Mouse (Mus musculus): Measurements from ENCODE around the gene Gm28053. TPM values are rescaled to one million over a fixed set of nuclear protein-coding genes. Genes with fewer than 3 reads are reported as not detected.
A peak's percentile ranks its signal among the peaks of the same experiment; 100 is the strongest.
"Not testable (repeated sequence)": the region's sequence is repeated elsewhere in the genome, so short reads cannot be mapped to it uniquely, and the experiment has no call there.

Gm28053 gene
- polyA plus RNA-seq, 1 experiment from 2014 or later = 2.6 TPM

DNA sequence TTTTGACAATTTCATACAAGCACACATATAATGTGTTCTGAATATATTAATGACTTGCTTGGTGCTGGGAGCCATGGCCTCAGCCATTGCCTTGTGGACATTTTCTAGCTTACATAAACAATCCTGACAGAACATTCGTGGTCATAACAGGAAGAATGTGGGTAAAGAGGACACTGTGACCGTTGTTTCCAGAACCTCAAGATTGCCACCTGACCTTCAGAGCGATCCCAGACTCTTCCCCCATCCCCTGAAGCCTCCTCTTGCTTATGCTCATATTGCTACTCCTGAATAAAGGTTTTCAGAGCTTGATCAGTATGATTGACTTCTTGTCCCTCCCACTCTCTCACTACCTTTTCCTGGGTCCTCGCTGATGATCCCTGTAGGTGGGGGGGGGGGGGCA lies 40.0 kb upstream of the Gm28053 start:
- H3K9me3 ChIP-seq (replicated peaks; ENCODE audit: control insufficient read depth, low read length) = no peaks in the 10 kb centered on the region
- no peaks in the 10 kb centered on the region for H3K27me3 ChIP-seq (ENCODE audit: control insufficient read depth, insufficient read depth, low read length)
- 65% methylated on average over 4 of the region's 4 CpGs for whole genome bisulfite sequencing (ENCODE audit: insufficient replicate concordance)
- no peak for ATAC-seq (replicated peaks; ENCODE audit: insufficient number of reproducible peaks, low FRiP score, low TSS enrichment)
- H3K4me3 ChIP-seq (ENCODE audit: low read depth, low read length) = no peak overlapping the region
- H3K4me1 ChIP-seq (ENCODE audit: control insufficient read depth, insufficient read depth, low read length) = no peaks in the 10 kb centered on the region
- no peak overlapping the region for H3K4me2 ChIP-seq
- H3K27ac ChIP-seq (ENCODE audit: low read depth, low read length) = no peak overlapping the region
- no peaks in the 10 kb centered on the region for H3K36me3 ChIP-seq (ENCODE audit: control insufficient read depth, insufficient read depth, low read length)
- H3K9ac ChIP-seq (ENCODE audit: low read depth, low read length) = no peak overlapping the region

GRCm38 (mm10) chr6:48679701-48680100 lies 38.7 kb upstream of the Gm28053 start:
- WGBS (ENCODE audit: insufficient replicate concordance) = 74% methylated on average over 6 of the region's 6 CpGs

GRCm38 (mm10) chr6:48680421-48680820 lies 38.0 kb upstream of the Gm28053 start:
- H3K4me2 ChIP-seq = no peak overlapping the region
- no peak overlapping the region for H3K27ac ChIP-seq (ENCODE audit: low read depth, low read length)
- H3K36me3 ChIP-seq (ENCODE audit: control insufficient read depth, insufficient read depth, low read length) = no peaks in the 10 kb centered on the region
- WGBS (ENCODE audit: insufficient replicate concordance) = 72% methylated on average over 5 of the region's 5 CpGs
- H3K27me3 ChIP-seq (ENCODE audit: control insufficient read depth, insufficient read depth, low read length) = no peaks in the 10 kb centered on the region
- no peak overlapping the region for H3K9ac ChIP-seq (ENCODE audit: low read depth, low read length)
- H3K4me1 ChIP-seq (ENCODE audit: control insufficient read depth, insufficient read depth, low read length) = no peaks in the 10 kb centered on the region
- no peak overlapping the region for H3K4me3 ChIP-seq (ENCODE audit: low read depth, low read length)
- ATAC-seq (replicated peaks; ENCODE audit: insufficient number of reproducible peaks, low FRiP score, low TSS enrichment) = no peak
- H3K9me3 ChIP-seq (replicated peaks; ENCODE audit: control insufficient read depth, low read length) = no peaks in the 10 kb centered on the region

More at GRCm38 (mm10) chr6:48679701-48680100, 38.7 kb upstream of the Gm28053 start:
- Histone ChIP-seq H3K4me2 (no peak overlapping the region), H3K27ac (ENCODE audit: low read depth, low read length) (no peak overlapping the region), H3K4me1 (ENCODE audit: control insufficient read depth, insufficient read depth, low read length) (no peaks in the 10 kb centered on the region), H3K4me3 (ENCODE audit: low read depth, low read length) (no peak overlapping the region), H3K9ac (ENCODE audit: low read depth, low read length) (no peak overlapping the region), H3K27me3 (ENCODE audit: control insufficient read depth, insufficient read depth, low read length) (no peaks in the 10 kb centered on the region), H3K9me3 (replicated peaks; ENCODE audit: control insufficient read depth, low read length) (no peaks in the 10 kb centered on the region), H3K36me3 (ENCODE audit: control insufficient read depth, insufficient read depth, low read length) (no peaks in the 10 kb centered on the region)
- ATAC-seq (replicated peaks; ENCODE audit: insufficient number of reproducible peaks, low FRiP score, low TSS enrichment) = no peak

- H3K4me1 ChIP-seq (ENCODE audit: control insufficient read depth, insufficient read depth, low read length) = no peaks in the 10 kb centered on the region
- no peaks in the 10 kb centered on the region for H3K36me3 ChIP-seq (ENCODE audit: control insufficient read depth, insufficient read depth, low read length)
- H3K27ac ChIP-seq (ENCODE audit: low read depth, low read length) = no peak overlapping the region
- no peaks in the 10 kb centered on the region for H3K27me3 ChIP-seq (ENCODE audit: control insufficient read depth, insufficient read depth, low read length)
- no peak for ATAC-seq (replicated peaks; ENCODE audit: insufficient number of reproducible peaks, low FRiP score, low TSS enrichment)
- no peak overlapping the region for H3K4me2 ChIP-seq
- H3K9ac ChIP-seq (ENCODE audit: low read depth, low read length) = no peak overlapping the region
- WGBS (ENCODE audit: insufficient replicate concordance) = 61% methylated on average over 3 of the region's 3 CpGs
- no peak overlapping the region for H3K4me3 ChIP-seq (ENCODE audit: low read depth, low read length)
- H3K9me3 ChIP-seq (replicated peaks; ENCODE audit: control insufficient read depth, low read length) = no peaks in the 10 kb centered on the region
These were observed 36.8 kb upstream of the Gm28053 start for GRCm38 (mm10) chr6:48681472-48682090.

GRCm38 (mm10) chr6:48682271-48682670 lies 36.1 kb upstream of the Gm28053 start:
- Histone ChIP-seq H3K27ac (ENCODE audit: low read depth, low read length) (no peak overlapping the region), H3K9me3 (replicated peaks; ENCODE audit: control insufficient read depth, low read length) (no peaks in the 10 kb centered on the region), H3K4me3 (ENCODE audit: low read depth, low read length) (no peak overlapping the region), H3K27me3 (ENCODE audit: control insufficient read depth, insufficient read depth, low read length) (no peaks in the 10 kb centered on the region), H3K36me3 (ENCODE audit: control insufficient read depth, insufficient read depth, low read length) (no peaks in the 10 kb centered on the region), H3K9ac (ENCODE audit: low read depth, low read length) (no peak overlapping the region), H3K4me1 (ENCODE audit: control insufficient read depth, insufficient read depth, low read length) (no peaks in the 10 kb centered on the region), H3K4me2 (no peak overlapping the region)
- no peak for ATAC-seq (replicated peaks; ENCODE audit: insufficient number of reproducible peaks, low FRiP score, low TSS enrichment)
- WGBS (ENCODE audit: insufficient replicate concordance) = 73% methylated on average over 4 of the region's 4 CpGs

- H3K9ac ChIP-seq (ENCODE audit: low read depth, low read length); H3K4me2 ChIP-seq; H3K4me3 ChIP-seq (ENCODE audit: low read depth, low read length); H3K27ac ChIP-seq (ENCODE audit: low read depth, low read length); ATAC-seq (replicated peaks; ENCODE audit: insufficient number of reproducible peaks, low FRiP score, low TSS enrichment); H3K36me3 ChIP-seq (ENCODE audit: control insufficient read depth, insufficient read depth, low read length); H3K9me3 ChIP-seq (replicated peaks; ENCODE audit: control insufficient read depth, low read length); H3K4me1 ChIP-seq (ENCODE audit: control insufficient read depth, insufficient read depth, low read length); H3K27me3 ChIP-seq (ENCODE audit: control insufficient read depth, insufficient read depth, low read length): not testable (repeated sequence)
- 100% methylated on average over 3 of the region's 4 CpGs for WGBS (ENCODE audit: insufficient replicate concordance)
These were observed 35.1 kb upstream of the Gm28053 start for GRCm38 (mm10) chr6:48683263-48683821.

GRCm38 (mm10) chr6:48684319-48684718 lies 34.1 kb upstream of the Gm28053 start, which contains the start of gene Gimap4:
Gimap4 (plus strand) TSS chr6:48684549.
- no peaks in the 10 kb centered on the region for H3K4me1 ChIP-seq (ENCODE audit: control insufficient read depth, insufficient read depth, low read length)
- H3K4me2 ChIP-seq = no peak within 1 kb of the TSS
- H3K9ac ChIP-seq (ENCODE audit: low read depth, low read length) = no peak within 1 kb of the TSS
- no peaks in the 10 kb centered on the region for H3K36me3 ChIP-seq (ENCODE audit: control insufficient read depth, insufficient read depth, low read length)
- H3K27ac ChIP-seq (ENCODE audit: low read depth, low read length) = peak within 1 kb of the TSS; percentile 29; the same call in 1 of the 2 replicates
- no peak within 1 kb of the TSS for H3K4me3 ChIP-seq (ENCODE audit: low read depth, low read length)
- no peaks in the 10 kb centered on the region for H3K27me3 ChIP-seq (ENCODE audit: control insufficient read depth, insufficient read depth, low read length)
- WGBS (ENCODE audit: insufficient replicate concordance) = 62% methylated on average over 5 of the region's 5 CpGs
- no peaks in the 10 kb centered on the region for H3K9me3 ChIP-seq (replicated peaks; ENCODE audit: control insufficient read depth, low read length)
- ATAC-seq (replicated peaks; ENCODE audit: insufficient number of reproducible peaks, low FRiP score, low TSS enrichment) = no peak

DNA sequence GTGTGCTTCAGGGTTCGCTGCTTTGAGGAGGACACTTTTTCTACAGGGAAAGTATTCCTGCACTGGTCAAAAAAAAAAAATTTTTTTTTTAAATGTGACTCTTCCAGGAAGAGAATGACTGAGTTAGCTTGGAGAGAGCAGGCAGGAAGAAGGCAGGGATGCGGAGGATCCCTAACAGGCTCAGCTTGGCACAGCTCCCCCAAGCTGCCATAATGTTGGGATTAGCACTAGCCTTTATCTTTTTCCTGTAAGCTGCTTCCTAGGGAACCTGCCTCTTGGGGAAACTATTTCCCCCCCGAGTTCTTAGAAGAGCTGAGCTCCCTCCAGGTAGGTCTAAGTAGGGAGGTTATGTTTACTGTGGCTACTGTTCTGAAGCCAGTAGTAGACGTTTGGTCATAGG lies 33.6 kb upstream of the Gm28053 start:
- H3K27ac ChIP-seq (ENCODE audit: low read depth, low read length) = no peak overlapping the region; the same call in 1 of the 2 replicates
- no peak overlapping the region for H3K4me2 ChIP-seq
- no peak overlapping the region for H3K4me3 ChIP-seq (ENCODE audit: low read depth, low read length)

DNA sequence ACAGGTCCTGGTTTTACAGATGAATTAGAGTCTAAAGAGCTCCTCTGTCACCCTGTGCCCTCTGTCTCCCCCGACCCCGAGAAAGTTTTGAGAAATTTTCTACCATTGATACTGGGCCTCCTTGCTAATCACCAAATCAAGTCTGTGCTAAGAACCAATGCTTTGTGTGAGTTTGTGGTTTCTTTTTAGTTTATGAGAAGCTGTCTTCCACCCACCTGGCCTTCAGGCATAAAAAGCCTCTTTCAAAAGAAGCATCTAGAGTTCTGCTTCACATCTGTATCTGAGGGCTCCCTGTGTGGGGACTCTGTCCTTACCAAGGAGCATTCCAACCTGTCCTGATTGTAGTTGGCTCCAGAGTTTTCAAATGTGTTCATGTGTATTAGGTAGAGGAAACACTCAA lies 33.2 kb upstream of the Gm28053 start:
- Histone ChIP-seq H3K9ac (ENCODE audit: low read depth, low read length) (no peak overlapping the region), H3K4me3 (ENCODE audit: low read depth, low read length) (no peak overlapping the region), H3K36me3 (ENCODE audit: control insufficient read depth, insufficient read depth, low read length) (no peaks in the 10 kb centered on the region), H3K4me1 (ENCODE audit: control insufficient read depth, insufficient read depth, low read length) (no peaks in the 10 kb centered on the region), H3K27ac (ENCODE audit: low read depth, low read length) (no peak overlapping the region; the same call in 1 of the 2 replicates), H3K27me3 (ENCODE audit: control insufficient read depth, insufficient read depth, low read length) (no peaks in the 10 kb centered on the region), H3K4me2 (no peak overlapping the region), H3K9me3 (replicated peaks; ENCODE audit: control insufficient read depth, low read length) (no peaks in the 10 kb centered on the region)
- WGBS (ENCODE audit: insufficient replicate concordance) = 70% methylated on average over 2 of the region's 2 CpGs
- no peak for ATAC-seq (replicated peaks; ENCODE audit: insufficient number of reproducible peaks, low FRiP score, low TSS enrichment)

More for the DNA sequence above, 33.6 kb upstream of the Gm28053 start:
- H3K27me3 ChIP-seq (ENCODE audit: control insufficient read depth, insufficient read depth, low read length) = no peaks in the 10 kb centered on the region
- no peak overlapping the region for H3K9ac ChIP-seq (ENCODE audit: low read depth, low read length)
- WGBS (ENCODE audit: insufficient replicate concordance) = 41% methylated on average over 4 of the region's 4 CpGs
- ATAC-seq (replicated peaks; ENCODE audit: insufficient number of reproducible peaks, low FRiP score, low TSS enrichment) = no peak
- H3K36me3 ChIP-seq (ENCODE audit: control insufficient read depth, insufficient read depth, low read length) = no peaks in the 10 kb centered on the region
- no peaks in the 10 kb centered on the region for H3K4me1 ChIP-seq (ENCODE audit: control insufficient read depth, insufficient read depth, low read length)
- no peaks in the 10 kb centered on the region for H3K9me3 ChIP-seq (replicated peaks; ENCODE audit: control insufficient read depth, low read length)

Data from heart, embryonic 11.5 days (tissue).